Mouse (Mus musculus): ENCODE results near the gene Thrb.

The Thrb gene

DNA sequence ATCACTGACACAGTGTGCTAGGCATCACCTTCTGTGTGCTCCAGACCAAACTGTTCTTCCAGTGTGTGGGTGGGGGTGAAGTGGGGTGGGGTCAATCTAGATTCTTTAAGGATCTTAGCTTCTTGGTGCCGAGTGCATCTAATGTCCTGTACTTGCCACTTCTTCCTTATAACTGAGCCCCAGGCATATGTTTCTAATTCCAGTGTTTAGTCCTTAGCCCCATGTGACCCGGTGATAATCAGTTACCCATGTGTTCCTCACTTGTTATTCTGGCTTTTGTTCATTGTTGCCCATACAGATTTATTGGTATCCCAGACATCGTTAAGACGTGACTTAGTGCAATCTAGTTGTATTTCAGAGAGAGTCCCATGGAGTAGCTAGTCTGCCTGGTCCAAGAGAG, 121.9 kb downstream of the Thrb start:
- no peak for DNase-seq (ENCODE audit: low spot score in 2 of 2)

DNA sequence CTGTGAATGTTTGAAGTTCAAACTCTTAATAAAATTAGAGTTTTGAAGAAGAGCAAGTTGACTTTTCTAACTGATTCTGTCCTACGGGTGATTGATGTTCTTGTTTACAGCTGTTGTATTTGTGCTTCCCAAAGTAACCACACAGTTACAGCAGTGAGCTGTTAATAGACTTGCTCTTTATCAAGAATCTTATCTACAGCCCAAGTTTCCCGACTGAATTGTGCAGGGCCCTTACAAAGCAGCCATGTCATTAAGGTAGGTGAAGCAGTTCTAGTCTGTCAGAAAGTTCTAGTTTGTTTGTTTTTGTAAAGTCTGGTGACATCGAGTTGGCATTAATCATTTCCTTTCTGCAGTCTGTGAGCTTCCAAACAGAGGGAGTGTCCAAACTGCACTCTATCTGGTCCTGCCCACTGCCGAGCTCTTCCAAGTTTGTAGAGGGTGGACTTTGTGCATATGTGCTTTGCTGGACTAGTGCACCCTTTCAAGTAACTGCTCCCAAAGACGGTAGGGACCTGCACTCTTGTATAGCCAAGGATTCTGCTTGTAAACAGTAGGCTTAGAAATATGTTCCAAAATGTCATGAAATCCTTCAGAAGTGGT, 124.2 kb downstream of the Thrb start:
- DNase-seq (ENCODE audit: low spot score in 2 of 2): no peak

DNA sequence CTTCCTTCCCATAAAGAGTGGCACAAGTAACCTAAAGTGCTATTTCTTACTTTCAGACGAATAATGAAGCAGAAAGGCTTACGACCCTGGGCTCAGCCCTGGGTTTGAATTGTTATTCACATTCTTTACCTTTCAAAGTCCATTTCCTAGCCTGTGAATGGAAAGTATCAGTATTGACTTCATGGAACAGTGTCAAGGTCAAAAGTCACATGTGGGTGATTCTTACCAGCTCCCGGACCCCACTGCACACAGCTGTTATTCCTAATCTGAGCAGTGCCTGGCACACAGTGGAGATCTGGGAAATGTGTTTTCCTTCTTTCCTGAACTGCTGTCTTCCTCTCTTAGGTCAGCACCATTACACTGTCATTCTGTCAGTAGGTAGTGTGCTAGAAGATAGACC, 125.3 kb downstream of the Thrb start:
- DNase-seq (ENCODE audit: low spot score in 2 of 2): no peak

DNA sequence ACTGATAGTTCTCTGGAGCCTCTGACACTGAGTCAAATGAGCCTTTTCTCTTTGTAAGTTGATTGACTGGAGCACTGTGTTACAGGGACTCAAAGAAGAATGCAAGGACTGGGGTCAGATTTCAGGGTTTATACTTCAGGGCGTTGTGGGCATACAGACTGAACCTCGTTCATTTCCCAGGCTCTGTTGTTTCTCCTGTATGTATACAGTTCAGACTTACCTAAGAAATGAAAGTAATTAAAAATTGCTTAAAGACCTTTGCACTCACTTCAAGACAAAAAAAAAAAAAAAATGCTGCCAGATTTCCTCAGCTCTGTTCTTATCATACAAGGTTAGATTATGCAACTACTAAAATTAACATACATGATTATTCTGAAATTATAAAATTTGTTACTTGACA, 126.2 kb downstream of the Thrb start:
- no peak for DNase-seq (ENCODE audit: low spot score in 2 of 2)

DNA sequence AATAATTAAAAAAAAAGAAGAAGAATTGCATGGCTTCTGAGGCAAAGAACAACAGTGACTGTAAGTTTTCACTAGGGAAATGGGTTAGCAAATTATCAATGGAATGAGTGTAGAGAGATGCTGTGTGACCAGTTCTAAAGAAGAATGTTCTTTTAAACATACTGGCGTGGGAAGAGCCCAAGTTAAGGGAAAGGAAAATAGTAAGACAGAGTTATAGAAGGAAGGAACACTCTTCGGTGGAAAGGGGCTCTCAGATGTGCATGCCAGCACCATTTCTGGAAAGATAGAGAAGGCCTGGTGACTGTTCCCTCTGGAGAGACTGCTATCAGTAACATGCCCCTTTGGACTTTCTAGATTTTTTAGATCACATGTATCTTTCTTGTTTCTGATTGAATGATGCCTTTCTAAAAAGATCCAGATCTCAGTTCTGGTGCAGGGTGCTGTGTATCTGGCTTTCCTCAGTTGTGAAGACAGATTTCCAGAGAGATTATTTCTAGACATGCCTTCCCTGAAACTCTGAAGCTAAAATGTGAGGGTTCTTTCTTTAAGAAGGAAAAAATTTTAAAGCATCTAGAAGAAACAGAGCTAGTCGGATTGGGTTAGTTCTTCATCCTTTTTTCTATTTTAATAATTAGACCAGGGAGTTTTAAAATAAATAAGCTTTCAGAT, 144.0 kb downstream of the Thrb start:
- no peak for DNase-seq (ENCODE audit: low spot score in 2 of 2)

DNA sequence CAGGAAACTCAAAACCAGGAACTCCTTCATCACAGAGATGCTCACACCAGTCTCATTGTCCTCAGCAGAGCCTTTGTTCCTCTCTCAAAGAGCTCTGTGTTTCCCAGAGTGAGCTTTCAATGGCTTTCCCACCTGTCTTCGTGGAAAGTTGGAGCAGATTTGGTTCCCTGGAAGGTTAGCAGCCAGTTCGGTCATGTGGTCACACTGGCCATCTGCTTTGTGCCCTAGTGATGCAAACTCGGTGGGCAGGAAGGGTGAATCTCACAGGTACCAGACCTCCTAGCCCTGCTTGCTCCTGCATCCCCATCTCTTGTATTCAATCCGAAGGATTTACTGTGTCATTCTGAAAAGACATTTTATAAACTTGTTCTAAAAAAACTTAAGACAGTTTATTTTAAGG, 151.0 kb downstream of the Thrb start:
- DNase-seq (ENCODE audit: low spot score in 2 of 2): no peak

DNA sequence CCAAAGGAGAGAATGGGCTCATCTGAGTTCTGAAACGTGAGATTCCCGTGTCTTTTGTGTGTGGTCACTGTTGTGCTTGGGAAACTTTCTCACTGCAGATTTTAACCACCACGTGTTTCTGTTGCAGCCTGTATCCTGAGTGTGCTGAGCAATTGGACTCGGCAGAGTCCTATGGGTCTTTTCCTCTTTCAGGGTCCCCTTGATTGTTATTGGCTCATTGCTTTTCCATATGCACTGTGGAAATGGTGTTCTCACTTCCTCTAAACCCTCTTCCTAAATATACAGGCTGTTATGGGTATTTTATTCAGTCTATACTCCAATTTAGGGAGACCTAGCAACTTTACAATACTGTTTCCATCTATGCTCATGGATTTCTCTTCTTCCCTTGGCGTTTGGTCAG, 152.4 kb downstream of the Thrb start:
- DNase-seq (ENCODE audit: low spot score in 2 of 2): no peak

DNA sequence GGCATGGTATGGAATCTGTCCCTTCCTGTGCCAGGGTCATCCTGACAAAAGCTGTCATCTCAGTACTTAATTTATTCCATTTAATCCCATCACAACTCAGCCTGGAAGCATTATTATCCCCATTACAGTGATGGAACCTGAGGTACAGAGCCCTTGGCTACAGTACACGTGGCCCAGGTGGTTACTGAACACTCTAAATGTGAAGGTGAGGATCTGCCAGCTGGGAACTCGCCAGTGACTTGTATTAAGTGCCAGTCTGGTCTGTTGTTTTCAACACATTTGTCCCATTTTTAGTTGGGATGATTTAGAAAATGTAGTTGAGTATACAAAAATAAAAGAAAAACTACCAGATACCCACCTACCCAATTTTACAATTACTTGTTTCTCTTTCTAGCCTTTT, 155.0 kb downstream of the Thrb start:
- DNase-seq (ENCODE audit: low spot score in 2 of 2): no peak

DNA sequence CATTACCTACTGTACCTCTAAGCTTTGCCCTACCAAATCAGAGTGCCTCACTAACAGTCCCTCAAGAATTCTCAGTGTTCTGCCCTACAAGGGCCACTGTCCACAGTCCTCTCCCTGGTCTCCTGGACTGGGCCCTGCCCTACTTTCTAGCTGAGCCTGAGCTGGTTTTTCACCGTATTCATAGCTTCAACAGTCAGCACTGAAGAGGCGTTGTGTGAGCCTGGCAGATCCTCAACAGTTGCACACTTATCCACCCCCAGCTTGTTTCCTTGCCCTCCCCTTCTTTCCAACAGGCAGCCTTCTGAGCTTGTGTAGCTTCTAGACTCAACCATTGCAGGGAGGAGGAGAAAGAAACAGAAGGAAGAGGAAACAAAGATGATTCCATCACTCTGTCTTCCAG, 158.0 kb downstream of the Thrb start:
- DNase-seq (ENCODE audit: low spot score in 2 of 2): no peak

DNA sequence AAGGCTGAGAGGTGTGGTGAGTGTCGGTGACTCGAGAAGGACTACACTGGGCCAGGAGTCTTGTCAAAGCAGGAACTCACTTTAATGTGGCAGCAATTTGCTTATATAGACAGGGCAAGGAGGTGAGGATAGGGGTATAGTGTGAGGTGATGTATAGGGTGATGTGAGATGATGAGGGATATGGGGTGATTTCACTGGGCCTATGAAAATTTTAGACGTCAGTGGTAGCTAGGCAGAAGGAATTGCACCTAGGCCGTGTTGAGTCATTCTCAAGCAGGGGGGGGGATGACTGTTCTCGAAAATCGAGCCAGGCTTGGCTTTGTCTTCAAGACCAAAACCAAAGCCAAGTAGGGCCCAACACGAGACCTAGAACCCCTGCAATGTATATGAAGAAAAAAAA, 162.7 kb downstream of the Thrb start:
- no peak for DNase-seq (ENCODE audit: low spot score in 2 of 2)

DNA sequence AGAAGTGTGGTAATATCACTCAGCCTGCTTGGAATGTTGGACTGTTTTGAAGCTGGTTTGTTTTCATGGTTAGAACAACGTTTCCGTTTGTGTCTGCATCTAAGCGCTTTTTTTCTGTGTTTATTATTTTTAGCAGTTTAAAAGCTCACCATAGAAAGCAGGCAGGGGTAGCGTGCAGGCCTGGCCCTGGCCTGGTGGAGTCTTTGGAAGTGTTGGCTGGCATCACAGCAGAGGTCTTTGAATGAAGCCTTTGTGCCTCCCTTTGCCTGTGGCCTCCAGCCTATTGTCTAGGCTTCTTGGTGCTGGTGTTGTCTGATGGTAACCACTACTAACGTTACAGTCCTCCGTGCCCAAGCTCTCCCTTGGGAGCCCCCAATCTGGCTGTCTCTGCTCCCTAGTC, 167.3 kb downstream of the Thrb start:
- DNase-seq (ENCODE audit: low spot score in 2 of 2): no peak

DNA sequence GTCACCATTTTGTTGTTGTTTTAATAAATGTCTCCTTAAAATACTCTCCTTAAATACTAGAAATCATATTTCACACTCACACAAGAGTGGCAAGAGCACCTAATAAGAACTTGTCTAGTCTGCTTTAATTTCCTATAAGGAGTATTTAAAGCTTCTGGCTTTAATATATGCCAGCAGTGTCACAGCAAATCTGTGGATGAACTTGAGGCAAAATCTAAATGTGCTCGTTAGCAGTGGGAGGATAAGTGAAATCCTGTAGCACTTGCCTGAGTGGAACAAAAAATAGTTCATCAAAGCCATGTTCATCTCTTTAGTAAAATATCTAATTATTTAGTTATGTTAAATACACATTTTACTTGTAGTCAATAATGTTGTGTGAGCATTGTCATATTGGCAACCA, 175.7 kb downstream of the Thrb start:
- no peak for DNase-seq (ENCODE audit: low spot score in 2 of 2)

DNA sequence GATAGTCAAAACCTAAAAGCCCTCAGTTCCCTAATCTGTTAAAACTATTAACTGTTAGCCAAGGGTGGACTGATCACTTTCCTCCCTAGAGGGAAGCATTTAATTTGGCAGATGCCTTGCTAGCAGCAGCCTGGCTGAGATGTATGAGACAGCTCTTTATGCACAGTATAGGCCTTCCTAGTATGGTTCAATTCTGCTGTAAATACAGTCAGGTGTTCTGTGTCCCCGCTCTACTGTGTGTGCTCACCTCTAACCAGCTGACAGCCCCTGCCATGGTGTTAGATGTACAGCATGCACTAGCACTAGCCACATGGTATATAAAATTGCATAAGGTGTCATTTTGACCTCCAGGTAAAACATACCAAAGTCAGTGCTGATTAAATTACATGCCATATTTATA, 176.7 kb downstream of the Thrb start:
- DNase-seq (ENCODE audit: low spot score in 2 of 2): no peak

DNA sequence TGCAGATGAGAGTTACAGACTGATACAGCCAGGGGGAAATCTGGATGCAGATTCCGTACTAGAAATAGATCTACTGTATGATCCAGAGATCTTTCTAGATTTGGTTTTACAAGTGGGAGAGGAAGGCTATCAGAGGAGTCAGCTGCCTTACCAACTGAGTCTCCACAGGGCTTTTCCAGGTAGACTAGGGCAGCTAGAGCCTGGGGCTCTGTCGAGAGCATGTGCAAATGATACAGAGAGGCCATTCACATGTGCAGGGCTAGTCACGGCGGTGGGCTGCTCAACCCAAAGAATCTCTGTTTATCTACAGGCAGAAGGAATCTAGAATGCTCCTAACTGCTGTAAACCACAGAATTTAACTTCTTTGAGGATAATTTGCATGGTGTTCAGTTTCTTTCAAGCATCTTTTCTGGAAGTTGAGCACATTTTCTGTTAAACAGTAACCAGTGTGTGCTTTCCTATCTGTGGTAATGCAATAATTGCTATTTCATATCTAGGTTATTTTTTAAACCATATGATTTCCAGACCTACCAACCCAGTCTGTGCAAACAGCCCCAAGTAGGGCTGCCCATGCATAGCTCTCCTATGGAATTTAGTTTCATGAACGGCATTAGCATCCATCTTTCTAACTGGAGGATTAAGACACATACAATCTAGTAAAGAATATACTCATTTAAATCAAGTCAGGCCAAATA, 185.1 kb downstream of the Thrb start:
- DNase-seq (ENCODE audit: low spot score in 2 of 2): no peak

DNA sequence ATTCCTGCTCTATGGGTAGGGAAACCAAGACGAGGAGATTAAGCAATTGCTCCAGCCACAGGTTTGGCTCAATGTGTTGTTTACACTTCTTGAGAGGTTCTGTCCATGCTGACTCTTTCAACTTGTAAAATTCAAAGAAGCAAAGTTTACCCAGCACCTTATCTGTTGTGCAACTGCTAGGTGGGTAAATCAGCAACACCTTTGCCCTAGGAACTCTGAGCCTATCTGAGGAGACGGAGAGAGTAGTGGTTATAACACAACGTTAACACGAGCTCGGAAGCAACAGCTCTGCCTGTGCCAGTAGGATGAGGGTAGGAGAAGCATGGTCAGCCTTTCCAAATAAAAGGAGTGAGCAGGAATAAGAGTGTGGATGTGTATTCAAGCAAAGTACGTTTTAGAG, 185.8 kb downstream of the Thrb start:
- DNase-seq (ENCODE audit: low spot score in 2 of 2): no peak

DNA sequence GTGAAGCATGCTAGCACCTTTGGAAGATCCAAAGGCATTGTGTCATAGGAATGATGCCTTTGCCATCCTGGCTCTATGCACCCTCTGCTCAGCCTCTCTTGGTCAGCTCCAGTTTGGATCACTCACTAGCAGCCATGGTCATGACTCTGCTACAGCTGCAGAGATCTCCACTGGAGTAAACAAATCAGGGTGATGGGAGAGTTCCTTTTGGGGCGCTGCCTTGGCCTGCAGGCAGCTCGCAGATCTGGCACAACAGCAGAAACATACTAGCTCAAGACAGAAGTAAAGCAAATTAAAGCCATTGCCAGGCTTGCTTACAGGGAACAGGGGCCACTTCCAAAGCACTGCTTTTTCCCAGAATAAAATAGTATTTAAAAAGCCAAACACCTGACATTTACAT, 186.6 kb downstream of the Thrb start:
- no peak for DNase-seq (ENCODE audit: low spot score in 2 of 2)

DNA sequence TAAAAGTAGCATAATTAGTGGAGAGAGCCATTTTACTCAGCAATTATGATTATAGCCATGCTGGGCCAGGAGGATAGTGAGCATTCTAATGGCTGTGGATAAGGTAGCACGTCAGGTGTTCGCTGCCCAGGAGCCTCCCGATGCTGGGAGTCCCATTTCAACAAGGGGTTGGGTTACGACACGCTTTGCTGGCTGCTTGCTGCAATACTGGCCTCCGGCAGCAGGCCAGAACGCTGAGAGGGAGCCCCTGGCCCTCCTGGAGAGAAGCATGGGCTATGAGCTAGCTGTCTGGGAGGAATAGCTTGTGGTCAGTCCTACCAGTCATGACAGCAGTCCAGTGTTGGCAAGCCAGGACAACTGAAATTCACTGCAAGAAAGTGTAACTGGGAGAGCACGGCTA, 187.2 kb downstream of the Thrb start:
- no peak for DNase-seq (ENCODE audit: low spot score in 2 of 2)

DNA sequence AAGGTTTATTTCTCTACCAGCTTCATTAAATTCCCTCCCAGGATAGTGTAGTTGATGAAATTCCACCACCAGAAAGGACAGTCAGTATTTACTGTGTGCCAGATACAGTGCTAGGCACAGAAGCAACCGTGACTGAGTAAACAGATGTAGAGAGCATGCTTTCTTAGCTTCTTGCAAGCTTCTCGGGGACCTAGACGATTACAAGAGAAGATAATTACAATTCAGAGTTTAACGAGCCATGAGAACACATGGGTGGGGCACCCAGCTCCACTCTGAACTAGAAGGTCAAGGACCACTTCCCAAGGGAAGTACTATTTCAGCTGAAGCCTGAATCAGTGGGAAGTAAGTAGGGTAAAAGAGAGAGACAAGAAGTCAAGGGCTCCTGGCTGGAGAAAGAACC, 190.3 kb downstream of the Thrb start:
- no peak for DNase-seq (ENCODE audit: low spot score in 2 of 2)

DNA sequence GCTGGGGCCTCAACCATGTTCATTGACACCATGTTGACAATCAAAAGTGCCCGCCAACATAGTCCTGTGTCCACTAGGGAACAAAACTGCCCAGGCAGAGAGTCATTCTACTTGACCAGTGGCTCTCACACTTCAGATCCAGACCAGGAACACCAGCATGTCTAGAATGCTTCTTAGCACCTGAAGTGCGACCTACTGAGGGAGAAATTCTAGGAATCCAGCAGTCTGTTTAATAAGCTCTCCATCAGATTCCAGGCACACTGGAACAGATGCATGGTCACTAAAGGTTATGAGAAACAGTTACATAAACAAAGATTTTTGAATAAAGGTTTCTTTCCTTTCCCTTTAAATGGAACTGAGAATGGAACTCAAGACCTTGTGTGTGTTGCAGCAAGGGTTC, 192.2 kb downstream of the Thrb start:
- no peak for DNase-seq (ENCODE audit: low spot score in 2 of 2)

DNA sequence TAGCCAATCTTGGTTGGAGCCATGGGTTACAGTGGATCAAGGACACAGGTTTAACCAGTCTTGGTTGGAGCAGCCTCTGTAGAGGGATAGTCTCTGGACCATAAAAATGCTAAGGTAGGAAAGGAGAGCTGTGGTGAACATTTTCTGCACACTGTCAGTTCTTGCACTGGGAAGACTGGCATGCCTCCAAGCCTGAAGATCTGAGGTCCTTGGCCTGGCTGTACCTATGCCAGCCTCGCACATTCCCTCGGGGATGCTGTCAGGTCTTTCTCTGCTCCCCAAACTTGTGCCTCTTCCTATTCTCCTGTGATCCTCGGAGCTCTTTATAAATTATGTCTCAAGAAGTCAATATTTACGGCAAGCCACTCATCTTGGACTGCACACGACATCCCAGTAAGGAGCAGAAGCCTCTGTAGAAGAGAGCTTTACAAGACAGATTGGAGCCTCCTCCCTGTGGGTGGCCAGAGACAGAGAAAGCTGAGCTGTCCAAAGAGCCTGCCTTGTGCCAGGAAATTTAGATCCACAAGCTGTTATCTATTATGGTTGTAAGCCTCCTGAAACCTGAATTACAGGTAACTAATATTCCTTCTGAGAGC, 199.8 kb downstream of the Thrb start:
- no peak for DNase-seq (ENCODE audit: low spot score in 2 of 2)

DNA sequence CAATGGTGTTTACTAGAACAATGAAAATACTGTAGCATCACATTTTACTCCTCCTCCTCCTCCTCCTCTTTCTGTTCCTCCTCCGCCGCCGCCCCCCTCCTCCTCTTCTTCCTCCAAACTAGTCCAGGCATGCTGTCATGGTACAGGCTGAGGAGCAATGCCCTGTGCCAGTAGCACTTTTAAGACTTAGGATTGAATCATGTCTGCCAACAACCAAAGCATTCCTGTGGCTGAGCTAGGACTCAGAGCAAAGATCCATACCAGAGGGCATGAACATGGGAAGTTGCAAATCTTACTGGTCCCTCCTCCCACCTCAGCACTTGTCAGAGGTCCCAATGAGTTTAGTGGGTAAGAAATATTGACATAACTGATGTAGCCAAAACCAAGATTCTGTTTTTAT, 202.6 kb downstream of the Thrb start:
- DNase-seq (ENCODE audit: low spot score in 2 of 2): no peak

DNA sequence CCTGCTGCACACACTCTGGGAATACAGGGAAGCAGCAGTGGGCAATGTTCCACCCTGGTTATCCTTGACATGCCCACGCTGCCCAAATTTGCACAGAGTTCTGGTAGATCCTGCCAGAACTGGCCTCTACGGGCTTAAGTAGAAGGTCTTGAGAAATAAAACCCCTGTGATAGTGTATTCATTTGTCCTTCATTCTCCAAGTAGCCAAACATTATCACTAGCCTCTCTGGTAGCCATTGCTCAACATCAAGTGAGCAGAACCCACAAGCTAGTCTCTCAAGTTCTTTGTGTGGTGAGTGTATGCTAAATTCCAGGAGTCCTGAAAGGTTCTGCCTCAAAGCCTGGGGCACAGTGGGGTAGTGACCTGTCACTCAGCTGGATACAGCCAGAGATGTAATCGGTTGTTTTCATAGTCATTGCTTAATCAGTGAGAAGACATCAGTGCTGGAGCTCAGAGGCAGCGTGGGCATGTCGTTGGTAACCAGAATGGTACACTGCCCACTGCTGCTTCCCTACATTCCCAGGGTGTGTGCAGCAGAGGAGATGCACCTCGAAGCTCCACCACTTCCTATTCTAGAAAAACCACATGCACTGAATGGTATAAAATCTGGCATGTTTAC, 203.8 kb downstream of the Thrb start:
- DNase-seq (ENCODE audit: low spot score in 2 of 2): no peak

DNA sequence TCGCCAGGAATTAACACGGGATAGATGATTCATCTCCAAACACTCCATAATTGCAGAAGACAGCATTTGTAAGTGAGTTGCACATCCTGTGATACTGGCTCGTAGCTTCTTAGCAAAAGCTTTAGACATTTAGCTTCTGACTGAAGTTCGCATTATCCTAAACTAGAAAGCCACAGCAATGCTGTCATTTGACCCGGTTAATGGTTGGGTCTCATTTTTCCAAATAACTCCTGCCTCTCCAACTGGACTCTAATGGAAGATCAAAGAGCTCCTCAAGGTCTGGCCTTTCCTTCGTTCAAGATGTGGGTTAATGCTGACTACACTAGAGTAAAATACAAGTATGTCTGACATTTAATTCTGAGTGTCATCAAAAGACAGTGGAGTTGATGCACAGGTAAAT, 208.3 kb downstream of the Thrb start:
- DNase-seq (ENCODE audit: low spot score in 2 of 2): no peak
